Mouse (Mus musculus) inflammation-experienced regulatory T-cells, adult 6 months (primary cell): Measurements from ENCODE around the gene Cyp2c29. TPM values are rescaled to one million over a fixed set of nuclear protein-coding genes. Genes with fewer than 3 reads are reported as not detected.
"Not testable (repeated sequence)": the region's sequence is repeated elsewhere in the genome, so short reads cannot be mapped to it uniquely, and the experiment has no call there.

Source experiments
- ATAC-seq: one replicate; pipeline ENCODE4 v1.8.0; 2017
- polyA plus RNA-seq, 3 experiments: library from polyadenylated mRNA; unstranded; fragments of 100-300 nt; shearing (Covaris generic); gene quantifications; one replicate each; pipeline ENCODE4 v1.2.1; 2017

The Cyp2c29 gene
- polyA plus RNA-seq, result not detected

DNA sequence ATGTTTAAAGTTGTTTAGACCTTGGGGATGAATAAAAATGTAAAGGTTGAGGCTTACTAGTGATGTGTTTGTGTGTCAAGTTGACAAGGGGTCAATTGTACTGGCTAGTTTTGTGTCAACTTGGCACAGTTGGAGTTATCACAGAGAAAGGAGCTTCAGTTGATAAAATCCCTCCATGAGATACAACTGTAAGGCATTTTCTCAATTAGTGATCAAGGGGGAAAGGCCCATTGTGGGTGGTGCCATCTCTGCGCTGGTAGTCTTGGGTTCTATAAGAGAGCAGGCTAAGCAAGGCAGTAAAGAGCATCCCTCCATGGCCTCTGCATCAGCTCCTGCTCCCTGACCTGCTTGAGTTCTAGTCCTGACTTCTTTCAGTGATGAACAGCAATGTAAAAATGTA, at the start of gene Cyp2c29:
Cyp2c29 (plus strand) TSS at position 301 of the 400 bp plus-strand sequence.
- ATAC-seq, result not testable (repeated sequence)

GRCm38 (mm10) chr19:39267036-39267435, 2.2 kb upstream of the Cyp2c29 start:
- not testable (repeated sequence) for ATAC-seq

DNA sequence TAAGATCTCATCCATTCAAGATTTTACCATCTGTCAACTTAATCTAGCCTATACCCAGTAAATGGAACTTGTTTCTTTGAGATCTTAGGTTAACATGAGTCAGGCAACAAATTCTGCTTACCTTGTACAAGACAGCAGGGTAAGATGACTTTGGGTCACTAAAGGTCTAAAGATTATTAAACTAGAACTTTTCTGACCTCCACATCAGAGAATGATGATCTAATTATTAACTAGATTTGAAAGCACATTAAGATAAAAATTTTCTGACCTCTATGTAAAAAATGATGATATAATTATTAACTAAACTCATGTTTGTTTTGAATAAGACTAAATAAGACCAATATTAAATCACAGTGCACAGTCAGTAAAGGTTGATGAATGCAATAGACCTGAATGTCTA, 13.6 kb downstream of the Cyp2c29 start:
- ATAC-seq, result no peak

- no peak for ATAC-seq
Observed at GRCm38 (mm10) chr19:39285637-39286036, 16.4 kb downstream of the Cyp2c29 start.

GRCm38 (mm10) chr19:39286825-39287224, 17.6 kb downstream of the Cyp2c29 start:
- ATAC-seq, result no peak

- no peak for ATAC-seq
Observed at GRCm38 (mm10) chr19:39288978-39289377, 19.8 kb downstream of the Cyp2c29 start.

Other genes with a start within 250 kb of the Cyp2c29 start
- not detected for gene Cyp2c65, start 208.4 kb upstream of the Cyp2c29 start, polyA plus RNA-seq
- gene Cyp2c66, start 155.5 kb upstream of the Cyp2c29 start, polyA plus RNA-seq, result not detected
- gene Cyp2c38, start 193.7 kb downstream of the Cyp2c29 start, polyA plus RNA-seq, result not detected
- gene Cyp2c39, start 241.5 kb downstream of the Cyp2c29 start, polyA plus RNA-seq, result not detected